Mouse (Mus musculus): Measurements from ENCODE around the gene Ostm1.

Gene Ostm1

DNA sequence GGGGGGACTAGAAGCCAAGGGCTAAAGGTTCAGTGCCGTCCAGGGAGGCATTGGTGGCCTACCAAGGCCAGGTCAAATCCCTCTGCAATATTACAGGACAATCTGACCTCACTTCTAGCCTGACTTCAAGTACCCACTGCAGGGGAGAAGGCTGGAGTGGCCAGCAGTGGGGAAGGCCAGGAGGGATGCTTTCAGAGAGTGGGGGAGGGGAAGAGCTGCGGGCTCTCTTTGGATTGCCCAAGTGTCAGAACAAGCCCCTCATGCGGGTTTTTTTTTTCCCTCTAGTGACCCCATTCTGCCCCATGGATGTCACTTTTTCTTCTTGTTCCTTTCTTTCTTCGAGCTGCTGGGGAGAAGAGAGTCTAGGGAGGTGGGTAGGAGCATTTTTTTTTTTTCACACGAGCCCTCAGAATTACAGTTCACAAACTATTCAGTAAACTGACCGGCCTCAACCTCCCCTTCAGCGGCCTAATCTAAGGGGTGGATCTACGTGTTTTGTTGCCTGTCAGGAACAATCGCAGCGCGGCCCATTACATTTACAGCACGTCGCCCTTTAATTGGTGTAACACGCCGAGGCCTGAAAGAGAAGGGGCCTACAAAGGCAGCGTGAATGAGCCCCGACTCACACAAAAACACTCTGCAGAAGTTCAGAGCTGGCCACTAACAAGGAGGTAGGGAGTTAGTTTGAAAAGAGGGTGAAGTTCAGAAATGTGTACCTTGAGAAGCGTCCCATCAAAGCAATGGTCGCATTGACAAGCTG lies 47.2 kb downstream of the Ostm1 start:
- no peak for DNase-seq (ENCODE audit: low spot score)

GRCm38 (mm10) chr10:42631754-42632452 lies 48.3 kb downstream of the Ostm1 start:
- no peak for DNase-seq (ENCODE audit: low spot score)

- DNase-seq (ENCODE audit: low spot score): no peak
Measured at GRCm38 (mm10) chr10:42632453-42633360, 49.1 kb downstream of the Ostm1 start.

- no peak for DNase-seq (ENCODE audit: low spot score)
Measured at GRCm38 (mm10) chr10:42633361-42634121, 49.9 kb downstream of the Ostm1 start.

- DNase-seq (ENCODE audit: low spot score): no peak
Measured at GRCm38 (mm10) chr10:42634122-42634720, 50.6 kb downstream of the Ostm1 start.

DNA sequence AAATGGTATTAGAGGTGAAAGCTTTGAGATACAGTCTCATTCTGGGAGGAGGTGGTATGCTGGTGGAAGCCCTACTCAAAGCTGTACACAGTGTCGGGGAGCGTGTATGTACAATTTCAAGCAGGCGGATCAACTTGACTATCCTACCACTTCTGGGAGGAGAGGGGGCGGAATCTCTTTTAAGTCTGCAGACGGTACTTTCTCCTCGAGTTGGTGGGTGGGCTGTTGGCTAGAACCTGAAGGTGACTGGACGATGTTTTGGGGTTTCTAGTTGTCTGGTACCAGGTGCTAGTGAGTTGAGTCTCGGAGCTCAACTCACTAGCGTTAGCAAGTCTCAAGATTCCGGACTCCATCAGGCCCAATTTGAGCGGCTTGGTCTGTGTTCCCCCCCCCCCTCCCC lies 51.4 kb downstream of the Ostm1 start:
- no peak for DNase-seq (ENCODE audit: low spot score)

DNA sequence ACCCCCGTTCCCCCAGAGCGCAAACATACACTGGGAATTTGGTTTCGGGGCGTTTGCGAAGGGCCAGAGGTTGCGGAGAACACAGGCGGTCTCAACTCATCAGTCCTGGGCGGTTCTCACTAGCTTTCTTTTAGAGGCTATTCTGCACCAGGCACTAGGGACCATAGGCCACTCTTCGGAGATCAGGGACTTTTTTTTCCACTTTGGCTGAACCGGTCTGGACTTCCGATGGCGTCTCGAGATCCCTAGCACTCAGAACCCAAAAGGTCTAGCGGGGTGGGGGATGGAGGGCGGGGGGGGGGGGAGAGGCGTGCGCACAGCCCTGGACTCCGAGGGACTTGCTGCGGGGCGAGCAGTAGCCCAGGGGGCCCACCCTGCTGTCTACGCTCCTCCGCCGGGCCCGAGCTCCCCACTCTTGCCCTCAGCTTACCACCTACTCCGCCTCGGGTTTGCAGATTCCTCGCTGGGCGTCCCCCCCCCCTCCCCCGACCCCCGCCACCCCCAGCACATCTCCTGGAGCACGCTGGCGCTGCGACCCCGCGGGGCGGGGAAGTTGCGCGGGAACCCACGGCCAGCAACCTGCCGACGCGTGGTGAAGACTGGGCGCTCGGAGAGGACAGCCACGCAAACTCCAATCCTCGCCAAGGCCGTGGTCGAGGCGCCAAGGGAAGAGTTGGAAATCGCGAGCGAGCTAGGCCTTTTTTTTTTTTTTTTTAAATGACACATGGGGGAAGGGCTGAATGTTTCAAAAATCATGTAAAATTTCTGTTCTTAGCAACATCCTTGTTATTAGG lies 52.1 kb downstream of the Ostm1 start:
- no peak for DNase-seq (ENCODE audit: low spot score)

- DNase-seq (ENCODE audit: low spot score): no peak
Measured at GRCm38 (mm10) chr10:42636360-42637182, 52.9 kb downstream of the Ostm1 start.

GRCm38 (mm10) chr10:42637183-42637788 lies 53.7 kb downstream of the Ostm1 start:
- no peak for DNase-seq (ENCODE audit: low spot score)

- no peak for DNase-seq (ENCODE audit: low spot score)
Measured at GRCm38 (mm10) chr10:42639856-42640255, 56.2 kb downstream of the Ostm1 start.

- no peak for DNase-seq (ENCODE audit: low spot score)
Measured at GRCm38 (mm10) chr10:42643638-42644037, 60.0 kb downstream of the Ostm1 start.

DNA sequence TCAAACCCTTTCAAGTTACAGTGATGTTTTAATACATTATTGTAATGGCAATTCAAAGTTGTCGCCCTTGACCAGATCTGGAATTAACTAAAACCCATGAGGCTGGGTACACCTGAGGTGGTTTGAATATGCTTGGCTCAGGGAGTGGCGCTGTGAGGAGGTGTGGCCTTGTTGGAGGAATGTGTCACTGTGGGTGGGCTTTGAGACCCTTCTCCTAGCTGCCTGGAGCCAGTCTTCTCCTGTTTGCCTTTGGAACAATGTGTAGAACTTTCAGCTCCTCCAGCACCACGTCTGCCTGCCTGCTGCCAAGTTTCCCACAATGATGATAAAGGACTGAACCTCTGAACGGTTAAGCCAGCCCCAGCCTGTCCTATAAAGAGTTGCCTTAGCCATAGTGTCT lies 62.7 kb downstream of the Ostm1 start:
- no peak for DNase-seq (ENCODE audit: low spot score)

- no peak for DNase-seq (ENCODE audit: low spot score)
Measured at GRCm38 (mm10) chr10:42661916-42662315, 78.3 kb downstream of the Ostm1 start.

- DNase-seq (ENCODE audit: low spot score): no peak
Measured at GRCm38 (mm10) chr10:42669970-42670369, 86.3 kb downstream of the Ostm1 start.

DNA sequence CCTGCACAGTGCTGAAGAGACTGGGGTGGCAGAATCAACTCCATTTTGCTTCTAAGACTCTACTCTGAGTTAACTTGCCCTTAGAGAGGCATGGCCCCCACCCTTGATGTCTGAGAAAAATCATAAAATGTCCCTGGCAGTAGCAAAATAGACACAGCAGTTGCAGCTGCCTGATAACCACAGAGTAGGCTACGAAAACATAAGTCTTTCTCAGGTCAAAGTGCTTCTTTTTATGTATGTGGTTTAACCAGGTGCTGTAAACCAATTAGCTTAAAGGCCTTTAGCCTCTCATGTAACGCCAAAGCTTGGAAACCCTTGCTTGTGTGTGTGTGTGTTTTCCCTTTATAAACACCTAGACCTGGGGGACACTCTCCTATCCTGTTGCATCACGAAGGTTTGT lies 89.2 kb downstream of the Ostm1 start:
- no peak for DNase-seq (ENCODE audit: low spot score)

DNA sequence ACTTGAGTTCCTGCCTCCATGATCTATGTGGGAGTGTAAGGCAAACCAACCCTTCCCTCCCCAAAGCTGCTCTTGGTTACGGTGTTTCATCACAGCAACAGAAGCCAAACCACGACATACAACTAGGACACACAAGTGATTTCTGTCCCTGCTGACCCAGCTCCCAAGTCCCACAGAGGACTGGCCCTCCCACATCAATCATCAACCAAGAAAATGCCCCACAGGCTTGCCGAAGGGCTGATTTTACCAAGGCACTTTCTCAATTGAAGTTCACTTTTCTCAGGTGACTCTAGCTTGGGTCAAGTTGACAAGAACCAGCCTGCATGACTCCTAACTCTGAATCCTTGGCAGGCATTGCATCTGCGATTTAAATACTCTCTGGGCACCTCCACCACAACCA lies 91.9 kb downstream of the Ostm1 start:
- DNase-seq (ENCODE audit: low spot score): no peak

DNA sequence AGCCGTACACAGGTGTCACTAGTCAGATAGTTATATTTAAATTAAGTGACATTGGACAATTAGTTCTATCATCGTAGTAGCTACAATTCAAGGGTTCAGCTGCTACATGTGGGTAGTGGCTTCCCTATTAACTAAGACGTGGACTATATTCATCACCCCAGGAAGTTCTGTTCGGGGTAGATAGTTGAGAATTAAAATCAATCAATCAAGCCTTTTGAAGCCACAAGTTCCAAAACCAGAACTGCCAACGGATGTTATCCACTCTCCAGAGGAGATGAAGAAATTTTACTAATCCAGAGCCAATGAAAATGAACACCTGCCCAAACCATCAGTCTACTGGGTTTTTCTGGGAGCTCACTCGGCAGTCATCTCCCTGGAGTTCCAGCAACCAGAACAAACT lies 94.7 kb downstream of the Ostm1 start:
- no peak for DNase-seq (ENCODE audit: low spot score)

DNA sequence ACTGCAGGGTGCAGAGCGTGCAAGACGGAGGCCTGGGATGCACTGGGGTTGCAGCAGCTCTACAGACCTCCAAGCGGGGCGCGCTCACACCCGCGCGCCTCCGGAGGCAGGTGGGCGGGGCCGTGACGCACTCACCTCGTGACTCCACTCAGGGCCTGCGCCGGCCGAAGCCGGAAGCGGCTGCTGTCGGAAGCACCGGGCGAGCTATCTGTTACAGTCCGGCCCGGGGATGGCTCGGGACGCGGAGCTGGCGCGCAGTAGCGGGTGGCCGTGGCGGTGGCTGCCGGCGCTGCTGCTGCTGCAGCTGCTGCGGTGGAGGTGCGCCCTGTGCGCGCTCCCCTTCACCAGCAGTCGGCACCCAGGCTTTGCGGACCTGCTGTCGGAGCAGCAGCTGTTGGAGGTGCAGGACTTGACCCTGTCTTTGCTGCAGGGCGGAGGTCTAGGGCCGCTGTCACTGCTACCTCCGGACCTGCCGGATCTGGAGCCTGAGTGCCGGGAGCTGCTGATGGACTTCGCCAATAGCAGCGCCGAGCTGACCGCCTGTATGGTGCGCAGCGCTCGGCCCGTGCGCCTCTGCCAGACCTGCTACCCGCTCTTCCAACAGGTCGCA lies 95.2 kb downstream of the Ostm1 start:
- peak; percentile 82 for DNase-seq (ENCODE audit: low spot score)

- DNase-seq (ENCODE audit: low spot score): no peak
Measured at GRCm38 (mm10) chr10:42679586-42679985, 96.0 kb downstream of the Ostm1 start.

Data from ovary, adult 18-20 months (tissue).